8 mouse cellular contexts compared by ENCODE assay signal in the genomic region with DNA sequence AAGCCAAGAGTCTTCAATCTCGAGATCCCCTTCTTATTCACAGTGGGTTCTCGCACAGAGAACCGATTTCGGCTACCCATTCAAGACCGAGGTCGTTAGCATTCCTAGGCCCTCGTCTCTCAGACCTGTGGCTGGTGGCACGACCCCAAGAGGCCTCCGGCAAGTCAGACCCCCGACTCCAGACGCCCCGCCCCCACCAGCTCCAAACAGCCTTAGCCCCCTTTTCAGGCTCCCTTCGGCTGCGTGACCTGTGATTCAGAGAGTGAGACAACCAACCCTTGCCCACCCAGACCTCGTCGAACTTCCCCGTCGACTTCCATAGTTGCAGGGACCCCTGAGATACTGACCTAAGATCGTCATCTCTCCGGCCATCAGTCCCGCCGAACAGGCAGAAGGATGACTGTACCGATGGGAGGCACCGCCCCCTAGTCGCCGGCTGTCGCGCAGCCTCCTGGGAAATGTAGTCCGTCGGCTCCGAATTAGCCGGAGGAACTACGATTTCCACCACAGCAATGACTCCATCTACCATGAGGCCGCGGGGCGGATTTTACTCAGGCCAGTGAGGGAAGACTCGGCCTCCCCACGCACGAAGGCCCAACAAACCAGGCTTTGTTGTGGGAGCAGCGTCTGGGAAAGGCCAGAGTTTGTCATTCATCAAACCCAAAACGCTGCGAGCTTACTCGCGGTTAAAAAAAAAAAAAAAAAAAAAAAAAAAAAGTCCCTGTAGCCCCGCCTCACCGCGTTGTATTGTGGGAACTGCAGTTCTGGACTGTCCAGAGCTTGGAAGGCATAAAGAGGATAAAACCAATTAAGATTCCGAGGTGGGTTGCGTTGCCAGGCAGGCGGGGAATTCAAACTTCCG. TPM values are rescaled to one million over a fixed set of nuclear protein-coding genes. Genes with fewer than 3 reads are reported as not detected.
A peak's percentile ranks its signal among the peaks of the same experiment; 100 is the strongest.
DNase-seq lines count a peak whose midpoint lies in the region; ATAC-seq and TF ChIP-seq lines count a peak whose summit lies in the region.

TSS of gene Hspa13 (minus strand) at position 717 of the 862 bp plus-strand sequence.

- H3K9me3 ChIP-seq in embryonic facial prominence, embryonic 13.5 days = no peaks in the 10 kb centered on the region
- H3K9me3 ChIP-seq in limb, embryonic 12.5 days = no peaks in the 10 kb centered on the region
- H3K9me3 ChIP-seq in midbrain, embryonic 15.5 days = no peaks in the 10 kb centered on the region

- H3K4me3 ChIP-seq in embryonic facial prominence, embryonic 13.5 days = peak within 1 kb of the TSS; percentile 71
- H3K4me3 ChIP-seq in kidney, adult 2 months (ENCODE audit: insufficient read depth, low read depth, low read length) = peak within 1 kb of the TSS; percentile 79
- peak within 1 kb of the TSS; percentile 66 for H3K4me3 ChIP-seq in limb, embryonic 12.5 days (replicated peaks)
- H3K4me3 ChIP-seq in midbrain, embryonic 15.5 days = peak within 1 kb of the TSS; percentile 74
- peak within 1 kb of the TSS; percentile 87 for H3K4me3 ChIP-seq in spleen, adult 2 months (ENCODE audit: extremely low read depth, insufficient read depth, insufficient read length)

- peak within 1 kb of the TSS; percentile 69 for H3K27ac ChIP-seq in embryonic facial prominence, embryonic 13.5 days
- H3K27ac ChIP-seq in kidney, adult 2 months (ENCODE audit: insufficient read depth, low read depth, low read length) = peak within 1 kb of the TSS; percentile 19
- peak within 1 kb of the TSS; percentile 74 for H3K27ac ChIP-seq in limb, embryonic 12.5 days
- H3K27ac ChIP-seq in midbrain, embryonic 15.5 days = peak within 1 kb of the TSS; percentile 83
- peak within 1 kb of the TSS; percentile 41 for H3K27ac ChIP-seq in spleen, adult 2 months (ENCODE audit: insufficient read depth, low read length)

- WGBS in embryonic facial prominence, embryonic 13.5 days = under 1% methylated on average over 51 of the region's 51 CpGs
- WGBS in kidney, adult 2 months = under 1% methylated on average over 51 of the region's 51 CpGs
- WGBS in limb, embryonic 12.5 days = under 1% methylated on average over 51 of the region's 51 CpGs
- under 1% methylated on average over 51 of the region's 51 CpGs for WGBS in midbrain, embryonic 15.5 days
- WGBS in spleen, adult 2 months = under 1% methylated on average over 51 of the region's 51 CpGs

- H3K9ac ChIP-seq in embryonic facial prominence, embryonic 13.5 days = peak within 1 kb of the TSS; percentile 81
- peak within 1 kb of the TSS; percentile 70 for H3K9ac ChIP-seq in limb, embryonic 12.5 days (replicated peaks)
- peak within 1 kb of the TSS; percentile 74 for H3K9ac ChIP-seq in midbrain, embryonic 15.5 days

- peak within 1 kb of the TSS; percentile 69 for H3K4me2 ChIP-seq in embryonic facial prominence, embryonic 13.5 days
- peak within 1 kb of the TSS; percentile 67 for H3K4me2 ChIP-seq in limb, embryonic 12.5 days
- H3K4me2 ChIP-seq in midbrain, embryonic 15.5 days = peak within 1 kb of the TSS; percentile 73

- no peak for TF ChIP-seq CTCF in kidney, adult 2 months (conservative IDR thresholded peaks at IDR 0.05; ENCODE audit: insufficient read depth, insufficient read length, low read depth, low read length)
- TF ChIP-seq CTCF in spleen, adult 2 months (IDR thresholded peaks at IDR 0.05; ENCODE audit: extremely low read depth, insufficient read depth, insufficient read length, insufficient replicate concordance) = no peak

- peaks cover 7% of the 10 kb centered on the region; the same call in 1 of the 2 replicates for H3K4me1 ChIP-seq in embryonic facial prominence, embryonic 13.5 days
- H3K4me1 ChIP-seq in kidney, adult 2 months (ENCODE audit: control insufficient read depth, insufficient read depth, low read length) = peaks cover 7% of the 10 kb centered on the region; the same call in 1 of the 2 replicates
- peaks cover 6% of the 10 kb centered on the region; the same call in 1 of the 2 replicates for H3K4me1 ChIP-seq in limb, embryonic 12.5 days (replicated peaks)
- peaks cover 19% of the 10 kb centered on the region for H3K4me1 ChIP-seq in midbrain, embryonic 15.5 days
- no peaks in the 10 kb centered on the region for H3K4me1 ChIP-seq in spleen, adult 2 months (ENCODE audit: control insufficient read depth, insufficient read depth, insufficient read length)

- no peaks in the 10 kb centered on the region for H3K27me3 ChIP-seq in embryonic facial prominence, embryonic 13.5 days
- H3K27me3 ChIP-seq in kidney, adult 2 months (replicated peaks; ENCODE audit: control insufficient read depth, insufficient read depth, low read length) = no peaks in the 10 kb centered on the region
- no peaks in the 10 kb centered on the region for H3K27me3 ChIP-seq in limb, embryonic 12.5 days
- H3K27me3 ChIP-seq in midbrain, embryonic 15.5 days (replicated peaks) = no peaks in the 10 kb centered on the region
- no peaks in the 10 kb centered on the region for H3K27me3 ChIP-seq in spleen, adult 2 months (ENCODE audit: control insufficient read depth, insufficient read depth, low read length)

- H3K36me3 ChIP-seq in embryonic facial prominence, embryonic 13.5 days = peaks cover 28% of the 10 kb centered on the region
- H3K36me3 ChIP-seq in kidney, adult 2 months (ENCODE audit: control insufficient read depth, insufficient read depth, low read length) = no peaks in the 10 kb centered on the region
- H3K36me3 ChIP-seq in limb, embryonic 12.5 days = peaks cover 27% of the 10 kb centered on the region
- peaks cover 22% of the 10 kb centered on the region for H3K36me3 ChIP-seq in midbrain, embryonic 15.5 days (replicated peaks)
- H3K36me3 ChIP-seq in spleen, adult 2 months (ENCODE audit: control insufficient read depth, insufficient read depth, low read length) = 0 out of 2 replicates have a peak, but pooled peaks cover 4% of the 10 kb centered on the region

- ATAC-seq in embryonic facial prominence, embryonic 13.5 days (ENCODE audit: insufficient number of reproducible peaks, insufficient read depth, low FRiP score, low TSS enrichment, low read depth) = peak; percentile 98
- peak; percentile 98 for ATAC-seq in limb, embryonic 12.5 days (ENCODE audit: insufficient number of reproducible peaks, insufficient read depth, low FRiP score, low TSS enrichment, low read depth)
- peak; percentile 99 for ATAC-seq in midbrain, embryonic 15.5 days (replicated peaks)

- TF ChIP-seq POLR2A in kidney, adult 2 months (IDR thresholded peaks at IDR 0.05; ENCODE audit: low read depth, low read length) = no peak
- TF ChIP-seq POLR2A in spleen, adult 2 months (IDR thresholded peaks at IDR 0.05; ENCODE audit: low read depth, low read length) = no peak

- DNase-seq in 3134 (ENCODE audit: extremely low read depth, insufficient read length, low spot score) = peak; percentile 98
- DNase-seq in adrenal gland, postnatal 36 days = peak; percentile 97
- DNase-seq in heart, adult 18-20 months = peak; percentile 98 to 99
- peak; percentile 99 for DNase-seq in kidney, adult 2 months
- peak; percentile 88 to 93 for DNase-seq in spleen, adult 2 months (ENCODE audit: low read depth in 1 of 2, low spot score in 2 of 2)

RNA-seq across cellular contexts. Expression of gene Hspa13, which starts in this region (rescaled TPM):
- 10 to 100 TPM; 48.9 to 55.1 TPM for total RNA-seq in adrenal gland, postnatal 36 days (2021)
- 36.0 and 37.4 TPM in 2 replicates for polyA plus RNA-seq in embryonic facial prominence, embryonic 13.5 days (2015; fragmentation: Nextera tagmentation; extraction: Ambion mirVana)
- 10 to 100 TPM; 14.2 to 14.3 TPM for total RNA-seq in heart, adult 18-20 months (2021)
- polyA plus RNA-seq in kidney, adult 2 months (2012; rRNA removed) = 5.1 and 6.0 TPM in 2 replicates
- 36.2 and 39.0 TPM in 2 replicates for polyA plus RNA-seq in limb, embryonic 12.5 days (2016; fragmentation: Nextera tagmentation; extraction: Ambion mirVana)
- polyA plus RNA-seq in midbrain, embryonic 15.5 days (2015; fragmentation: Nextera tagmentation; extraction: Ambion mirVana) = 38.8 and 42.6 TPM in 2 replicates
- 1.6 and 1.7 TPM in 2 replicates for polyA plus RNA-seq in spleen, adult 2 months (2012; rRNA removed)

Comparison
In these comparisons a context has a peak if more than half of its experiments do, and no peak if none do; other contexts are left out.
1. Peak in every context shown above with its lines: DNase-seq, ATAC-seq, H3K4me3 ChIP-seq and H3K27ac ChIP-seq.
2. H3K27ac ChIP-seq: peak in every context shown above with its lines; median percentile 83 in midbrain, embryonic 15.5 days; 74 in limb, embryonic 12.5 days; 69 in embryonic facial prominence, embryonic 13.5 days; 41 in spleen, adult 2 months; 19 in kidney, adult 2 months.